Mouse (Mus musculus): ENCODE measurements at regions not wholly inside any gene's neighbourhood (a gene's known extent, or its start where the extent isn't known, plus 50 kb on each side); places are given as distances from the start of the nearest gene placed in this dataset.

DNA sequence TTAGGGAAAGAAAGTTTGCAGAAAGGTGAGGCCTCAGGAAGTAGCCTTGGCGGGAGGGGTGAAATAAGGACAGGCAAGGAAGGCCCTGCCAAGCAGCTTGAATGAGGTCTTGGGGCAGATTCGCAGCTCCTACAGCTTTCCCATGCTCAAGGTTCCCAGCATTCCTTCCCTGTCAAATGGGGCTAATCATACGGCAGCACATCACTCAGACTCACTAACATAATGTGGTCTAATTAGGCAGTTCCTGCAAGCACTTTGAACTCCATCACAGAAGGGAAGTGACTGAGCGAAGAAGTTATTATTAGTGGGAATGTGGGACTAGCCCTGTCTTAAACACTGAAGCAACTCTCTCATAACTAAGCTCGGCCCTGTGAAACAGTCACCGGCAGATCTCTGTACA lies 87.1 kb upstream of the Gm10260 start:
- no peak for DNase-seq

GRCm38 (mm10) chr13:97845148-97845547 lies 84.7 kb upstream of the Gm10260 start:
- DNase-seq: no peak

- no peak for DNase-seq
Observed at GRCm38 (mm10) chr13:97842801-97843200, 82.4 kb upstream of the Gm10260 start.

- DNase-seq: no peak
Observed at GRCm38 (mm10) chr13:97841503-97841902, 81.1 kb upstream of the Gm10260 start.

DNA sequence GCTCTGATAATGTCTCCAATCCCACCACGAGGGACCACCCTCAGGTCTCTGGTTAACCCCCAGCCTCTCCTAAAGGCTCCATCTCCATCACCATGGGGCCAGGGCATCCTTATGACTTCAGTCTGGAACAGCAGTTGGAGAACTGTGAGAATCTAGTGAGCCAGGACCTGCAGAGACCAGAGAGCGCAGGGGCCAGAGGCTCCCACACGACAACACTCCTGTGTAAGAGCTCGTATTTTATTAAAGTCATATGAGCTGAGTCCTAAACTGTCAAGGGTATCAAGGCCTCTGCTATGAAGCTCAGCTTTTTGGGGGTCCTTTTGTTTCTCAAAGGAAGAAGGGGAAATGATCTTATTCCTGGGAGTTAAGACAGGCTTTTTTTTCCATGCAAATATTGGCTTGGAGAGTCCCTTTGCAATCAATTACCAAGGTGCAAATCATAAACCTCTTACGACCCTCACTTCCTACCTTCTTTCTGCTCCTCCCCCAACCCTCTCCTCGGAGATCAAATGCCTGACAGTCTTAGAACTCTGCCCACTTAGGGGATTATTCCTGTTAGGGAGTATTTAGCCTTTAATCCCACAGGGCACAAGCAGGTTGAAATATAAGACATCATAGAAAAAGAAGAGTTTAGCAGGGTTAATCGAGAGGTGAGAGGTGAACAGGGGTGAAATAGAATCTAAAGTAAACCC lies 79.3 kb upstream of the Gm10260 start:
- no peak for DNase-seq

GRCm38 (mm10) chr13:97837443-97838000 lies 77.1 kb upstream of the Gm10260 start:
- DNase-seq: peak; percentile 46

- DNase-seq: no peak
Observed at GRCm38 (mm10) chr13:97832448-97832847, 72.0 kb upstream of the Gm10260 start.

GRCm38 (mm10) chr13:97831839-97832238 lies 71.4 kb upstream of the Gm10260 start:
- no peak for DNase-seq

DNA sequence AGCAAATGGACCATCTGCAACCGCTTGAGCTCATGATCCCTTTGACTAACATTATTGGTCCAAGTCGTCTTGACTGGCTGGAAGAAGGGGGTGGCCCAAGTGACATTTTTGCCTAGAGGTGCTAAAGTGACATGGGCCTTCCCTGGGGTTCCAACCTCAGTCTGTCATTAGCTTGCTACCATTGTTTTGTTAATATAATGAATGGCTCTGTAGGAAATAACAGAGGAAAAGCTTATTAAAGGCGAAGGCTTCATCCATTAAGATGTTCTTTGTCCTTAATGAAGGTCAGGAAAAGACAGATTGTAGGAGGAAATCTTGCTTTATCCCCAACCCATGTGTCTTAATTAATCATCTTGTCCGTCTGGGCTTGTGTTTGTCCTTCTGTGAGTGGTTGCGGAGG lies 69.1 kb upstream of the Gm10260 start:
- no peak for DNase-seq

DNA sequence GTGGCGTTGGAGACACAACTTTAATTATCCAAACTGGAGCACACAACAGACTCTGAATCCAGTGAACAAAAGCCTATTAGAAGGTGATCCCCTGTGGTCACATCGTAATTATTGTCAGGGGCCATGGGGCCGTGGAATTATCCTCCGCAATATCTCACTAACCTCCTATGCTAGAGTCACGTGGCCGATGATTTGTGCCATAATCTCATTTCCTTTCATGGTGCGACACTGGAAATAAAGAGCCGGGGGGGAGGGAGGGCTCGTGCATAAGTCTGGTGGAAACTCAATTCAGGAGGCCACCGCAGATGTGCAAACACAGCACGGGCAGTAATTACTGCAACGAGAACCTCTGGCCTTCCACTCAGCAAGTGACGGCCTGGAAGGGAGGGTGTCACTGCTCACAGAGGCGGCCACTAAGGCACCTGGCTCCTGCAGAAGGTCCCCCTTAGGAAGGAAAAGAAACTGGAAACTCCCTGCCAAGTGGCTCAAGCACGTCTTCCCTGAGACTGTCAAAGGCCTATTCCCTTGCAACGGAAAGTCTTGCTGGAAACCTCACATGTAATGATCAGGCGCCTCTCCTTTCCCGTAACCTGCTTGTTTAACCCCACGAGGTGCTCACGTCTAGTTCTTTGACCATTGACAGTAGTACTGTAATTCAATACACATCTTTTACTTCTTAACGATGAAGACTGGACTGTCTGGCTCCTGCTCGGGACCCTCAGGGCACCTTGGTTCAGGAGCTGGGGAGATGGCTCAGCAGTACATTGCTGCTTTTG lies 65.6 kb upstream of the Gm10260 start:
- no peak for DNase-seq

DNA sequence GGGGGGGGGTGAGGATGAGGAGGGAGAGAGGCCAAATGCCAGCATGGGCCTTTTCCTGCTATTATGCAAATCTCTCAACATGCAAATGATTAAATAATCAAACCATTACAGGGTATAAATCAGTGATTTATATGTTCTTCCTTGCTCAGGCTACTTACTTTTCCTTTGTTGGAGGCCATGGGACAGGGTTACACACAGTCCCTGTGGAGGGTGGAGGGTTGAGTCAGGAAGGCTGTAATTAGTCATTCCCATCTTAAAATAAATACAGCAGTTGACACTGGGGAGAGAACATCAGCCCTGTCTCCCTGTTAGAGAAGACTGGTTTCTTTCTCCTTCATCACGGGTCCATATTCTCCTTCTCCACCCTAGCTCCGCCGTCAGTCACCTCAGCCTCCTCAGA lies 64.9 kb upstream of the Gm10260 start:
- no peak for DNase-seq

- no peak for DNase-seq
Observed at GRCm38 (mm10) chr13:97824071-97824716, 63.8 kb upstream of the Gm10260 start.

DNA sequence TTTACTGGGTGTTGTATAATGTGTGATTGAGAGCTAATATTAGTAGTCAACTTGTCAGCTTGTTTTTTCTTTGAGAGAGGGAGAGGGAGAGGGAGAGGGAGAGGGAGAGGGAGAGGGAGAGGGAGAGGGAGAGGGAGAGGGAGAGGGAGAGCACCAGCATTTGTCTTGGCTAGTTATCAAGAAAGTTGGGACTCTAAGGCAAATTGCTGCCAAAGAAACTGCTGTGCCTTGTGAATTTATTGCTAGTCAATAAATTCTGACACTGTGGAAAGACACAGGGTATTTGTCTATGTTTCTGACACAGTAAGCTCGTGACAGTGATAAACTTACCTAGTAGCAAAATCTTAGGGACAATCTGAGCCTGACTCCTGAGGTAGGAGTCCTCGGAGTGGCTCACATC lies 61.2 kb upstream of the Gm10260 start:
- no peak for DNase-seq

GRCm38 (mm10) chr13:97821011-97821410 lies 60.6 kb upstream of the Gm10260 start:
- DNase-seq: no peak

DNA sequence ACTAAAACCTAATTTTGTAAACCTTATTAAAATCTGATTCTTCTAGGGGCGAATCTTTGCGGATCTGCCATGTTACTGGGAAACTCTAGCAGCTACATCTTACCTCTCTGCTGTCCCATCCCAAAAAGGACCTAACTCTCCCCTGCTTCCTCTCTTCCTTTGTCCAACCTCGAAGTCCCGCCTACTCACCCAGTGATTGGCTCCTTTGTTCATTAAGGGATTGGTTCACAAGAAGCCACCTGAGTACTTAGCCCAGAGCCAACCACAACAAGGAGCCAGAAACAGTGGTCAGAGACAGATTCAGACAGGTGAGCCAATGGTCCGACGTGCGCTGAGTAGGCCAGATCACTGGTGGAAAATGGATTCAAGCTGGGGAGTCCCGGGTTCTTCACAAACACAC lies 60.0 kb upstream of the Gm10260 start:
- DNase-seq: no peak

GRCm38 (mm10) chr13:97819036-97819435 lies 58.6 kb upstream of the Gm10260 start:
- DNase-seq: no peak

DNA sequence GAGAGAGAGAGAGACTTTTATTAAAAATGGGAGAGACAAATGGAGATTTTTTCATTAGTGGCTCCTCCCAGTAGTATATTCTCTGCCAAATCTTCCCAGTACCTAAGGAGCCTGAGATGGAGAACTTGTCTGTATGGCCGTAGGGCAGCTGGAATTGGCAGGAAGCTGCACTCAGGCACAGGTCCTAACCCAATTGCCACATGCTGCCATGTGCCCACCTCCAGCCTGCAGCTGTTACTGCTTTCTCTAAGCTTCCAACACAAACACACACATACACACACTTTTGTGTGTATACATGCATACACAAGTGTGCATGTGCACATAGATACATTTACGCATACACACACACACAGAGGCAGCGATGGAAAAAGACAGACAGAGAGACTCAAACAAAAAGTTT lies 56.5 kb upstream of the Gm10260 start:
- DNase-seq: no peak
